Mouse (Mus musculus): Measurements from ENCODE around the gene Hspa12b. TPM values are rescaled to one million over a fixed set of nuclear protein-coding genes. Genes with fewer than 3 reads are reported as not detected.

Hspa12b gene
- 8.7 and 8.9 TPM in 2 replicates for polyA plus RNA-seq (2016; fragmentation: Nextera tagmentation; extraction: Ambion mirVana)

- Histone ChIP-seq H3K27ac (ENCODE audit: poor library complexity, severe bottlenecking) (peak within 1 kb of the TSS; percentile 70), H3K9ac (peak within 1 kb of the TSS; percentile 88), H3K4me1 (replicated peaks) (peaks cover 44% of the 10 kb centered on the region), H3K9me3 (replicated peaks) (no peaks in the 10 kb centered on the region), H3K36me3 (no peaks in the 10 kb centered on the region), H3K27me3 (replicated peaks) (peaks cover 16% of the 10 kb centered on the region; the same call in 1 of the 2 replicates), H3K4me3 (peak within 1 kb of the TSS; percentile 65), H3K4me2 (peak within 1 kb of the TSS; percentile 80)
- ATAC-seq (ENCODE audit: insufficient number of reproducible peaks, low FRiP score): peak; percentile 94
- WGBS: under 1% methylated on average over 28 of the region's 28 CpGs
Measured at GRCm38 (mm10) chr2:131127161-131127730, at the start of gene Hspa12b. Gene Hspa12b, plus strand, starts transcription at chr2:131127280.

GRCm38 (mm10) chr2:131080507-131080906 is 46.6 kb upstream of the Hspa12b start:
- 47% methylated on average over 5 of the region's 5 CpGs for WGBS
- Histone ChIP-seq H3K4me1 (replicated peaks) (no peaks in the 10 kb centered on the region), H3K36me3 (no peaks in the 10 kb centered on the region), H3K9me3 (replicated peaks) (no peaks in the 10 kb centered on the region), H3K27me3 (replicated peaks) (peaks cover 18% of the 10 kb centered on the region; the same call in 1 of the 2 replicates), H3K4me3 (no peak overlapping the region), H3K9ac (no peak overlapping the region), H3K27ac (ENCODE audit: poor library complexity, severe bottlenecking) (no peak overlapping the region), H3K4me2 (no peak overlapping the region)
- ATAC-seq (ENCODE audit: insufficient number of reproducible peaks, low FRiP score): no peak

GRCm38 (mm10) chr2:131084206-131084605 is 42.9 kb upstream of the Hspa12b start:
- H3K4me1 ChIP-seq (replicated peaks): 0 out of 2 replicates have a peak, but pooled peaks cover 3% of the 10 kb centered on the region
- no peak overlapping the region for H3K4me3 ChIP-seq
- H3K4me2 ChIP-seq: no peak overlapping the region
- H3K9me3 ChIP-seq (replicated peaks): no peaks in the 10 kb centered on the region
- no peak for ATAC-seq (ENCODE audit: insufficient number of reproducible peaks, low FRiP score)
- peaks cover 20% of the 10 kb centered on the region; the same call in 1 of the 2 replicates for H3K27me3 ChIP-seq (replicated peaks)
- no peak overlapping the region for H3K9ac ChIP-seq
- whole genome bisulfite sequencing: 79% methylated on average over 4 of the region's 4 CpGs
- no peaks in the 10 kb centered on the region for H3K36me3 ChIP-seq
- H3K27ac ChIP-seq (ENCODE audit: poor library complexity, severe bottlenecking): no peak overlapping the region

GRCm38 (mm10) chr2:131086667-131087390 is 40.3 kb upstream of the Hspa12b start, which contains the start of gene Siglec1:
Gene Siglec1, minus strand, starts transcription at chr2:131086765.
- Histone ChIP-seq H3K27me3 (replicated peaks) (peaks cover 8% of the 10 kb centered on the region; the same call in 1 of the 2 replicates), H3K27ac (ENCODE audit: poor library complexity, severe bottlenecking) (no peak within 1 kb of the TSS), H3K9ac (no peak within 1 kb of the TSS), H3K4me1 (replicated peaks) (0 out of 2 replicates have a peak, but pooled peaks cover 3% of the 10 kb centered on the region), H3K4me2 (no peak within 1 kb of the TSS), H3K9me3 (replicated peaks) (no peaks in the 10 kb centered on the region), H3K4me3 (no peak within 1 kb of the TSS), H3K36me3 (no peaks in the 10 kb centered on the region)
- no peak for ATAC-seq (ENCODE audit: insufficient number of reproducible peaks, low FRiP score)
- 83% methylated on average over 11 of the region's 11 CpGs for WGBS

GRCm38 (mm10) chr2:131088581-131088980 is 38.5 kb upstream of the Hspa12b start:
- ATAC-seq (ENCODE audit: insufficient number of reproducible peaks, low FRiP score): no peak
- WGBS: 73% methylated on average over 4 of the region's 4 CpGs
- Histone ChIP-seq H3K36me3 (no peaks in the 10 kb centered on the region), H3K4me3 (no peak overlapping the region), H3K4me2 (no peak overlapping the region), H3K27ac (ENCODE audit: poor library complexity, severe bottlenecking) (no peak overlapping the region), H3K4me1 (replicated peaks) (0 out of 2 replicates have a peak, but pooled peaks cover 3% of the 10 kb centered on the region), H3K27me3 (replicated peaks) (peaks cover 8% of the 10 kb centered on the region; the same call in 1 of the 2 replicates), H3K9me3 (replicated peaks) (no peaks in the 10 kb centered on the region), H3K9ac (no peak overlapping the region)

GRCm38 (mm10) chr2:131089634-131090033 is 37.4 kb upstream of the Hspa12b start:
- Histone ChIP-seq H3K4me1 (replicated peaks) (0 out of 2 replicates have a peak, but pooled peaks cover 3% of the 10 kb centered on the region), H3K27me3 (replicated peaks) (peaks cover 8% of the 10 kb centered on the region; the same call in 1 of the 2 replicates), H3K9me3 (replicated peaks) (no peaks in the 10 kb centered on the region), H3K4me3 (no peak overlapping the region), H3K4me2 (no peak overlapping the region), H3K36me3 (no peaks in the 10 kb centered on the region), H3K9ac (no peak overlapping the region), H3K27ac (ENCODE audit: poor library complexity, severe bottlenecking) (no peak overlapping the region)
- 68% methylated on average over 1 of the region's 1 CpGs for WGBS
- no peak for ATAC-seq (ENCODE audit: insufficient number of reproducible peaks, low FRiP score)

DNA sequence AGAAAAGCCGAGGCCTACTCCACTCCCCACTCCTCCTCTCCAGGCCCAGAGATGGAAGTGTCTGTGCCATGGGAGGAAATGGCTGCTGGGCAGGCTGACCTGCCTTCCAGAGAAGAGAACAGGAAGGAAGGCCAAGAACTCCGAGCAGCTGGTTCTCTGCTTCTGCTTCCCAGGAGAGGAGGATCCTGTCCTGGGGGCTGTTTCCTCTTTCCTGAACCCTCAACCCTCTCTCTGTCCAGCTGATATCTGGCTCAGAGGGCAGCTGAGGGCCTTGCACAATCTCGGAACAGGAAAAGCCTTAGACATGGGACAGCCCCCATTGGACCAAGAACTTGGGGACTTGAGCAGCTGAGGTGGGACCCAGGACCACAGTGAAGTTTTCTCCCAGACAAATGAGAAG is 36.2 kb upstream of the Hspa12b start:
- H3K4me3 ChIP-seq: no peak overlapping the region
- peak; percentile 38; the same call in 1 of the 2 replicates for ATAC-seq (ENCODE audit: insufficient number of reproducible peaks, low FRiP score)
- WGBS: 60% methylated on average over 3 of the region's 3 CpGs
- H3K36me3 ChIP-seq: no peaks in the 10 kb centered on the region
- H3K9me3 ChIP-seq (replicated peaks): no peaks in the 10 kb centered on the region
- H3K9ac ChIP-seq: no peak overlapping the region
- peaks cover 6% of the 10 kb centered on the region; the same call in 1 of the 2 replicates for H3K4me1 ChIP-seq (replicated peaks)
- H3K27ac ChIP-seq (ENCODE audit: poor library complexity, severe bottlenecking): 0 out of 2 replicates have a peak overlapping the region, but pooled peaks have one; percentile 1
- H3K27me3 ChIP-seq (replicated peaks): peaks cover 4% of the 10 kb centered on the region; the same call in 1 of the 2 replicates
- H3K4me2 ChIP-seq: no peak overlapping the region

- H3K27me3 ChIP-seq (replicated peaks): no peaks in the 10 kb centered on the region
- no peak overlapping the region for H3K27ac ChIP-seq (ENCODE audit: poor library complexity, severe bottlenecking)
- no peak overlapping the region for H3K4me3 ChIP-seq
- H3K4me1 ChIP-seq (replicated peaks): peaks cover 12% of the 10 kb centered on the region; the same call in 1 of the 2 replicates
- no peaks in the 10 kb centered on the region for H3K36me3 ChIP-seq
- no peak for ATAC-seq (ENCODE audit: insufficient number of reproducible peaks, low FRiP score)
- H3K4me2 ChIP-seq: no peak overlapping the region
- no peaks in the 10 kb centered on the region for H3K9me3 ChIP-seq (replicated peaks)
- no peak overlapping the region for H3K9ac ChIP-seq
- WGBS: 79% methylated on average over 5 of the region's 5 CpGs
Measured at GRCm38 (mm10) chr2:131093577-131093976, 33.5 kb upstream of the Hspa12b start.

DNA sequence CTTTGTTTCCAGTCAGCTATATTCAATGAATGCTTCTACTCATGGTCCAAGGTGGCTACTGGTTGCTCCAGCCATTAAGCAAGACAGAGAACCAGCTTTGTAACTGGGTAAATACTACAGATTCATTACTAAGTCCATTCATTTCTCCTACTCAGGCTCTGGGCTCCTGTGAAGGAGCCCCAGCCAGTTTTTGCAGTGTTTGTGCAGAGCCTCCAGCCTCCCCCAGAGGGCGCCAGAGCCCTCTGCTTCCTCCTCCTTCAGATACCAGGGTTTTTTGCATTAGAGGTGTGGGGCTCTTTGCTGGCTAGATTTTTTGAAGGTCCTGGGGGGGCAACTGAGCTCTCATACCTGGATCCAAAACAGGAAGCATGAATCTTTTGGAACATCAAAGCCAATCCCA is 32.3 kb upstream of the Hspa12b start:
- Histone ChIP-seq H3K27me3 (replicated peaks) (no peaks in the 10 kb centered on the region), H3K4me1 (replicated peaks) (peaks cover 10% of the 10 kb centered on the region; the same call in 1 of the 2 replicates), H3K9ac (no peak overlapping the region), H3K27ac (ENCODE audit: poor library complexity, severe bottlenecking) (no peak overlapping the region), H3K4me3 (no peak overlapping the region), H3K9me3 (replicated peaks) (no peaks in the 10 kb centered on the region), H3K4me2 (no peak overlapping the region), H3K36me3 (no peaks in the 10 kb centered on the region)
- ATAC-seq (ENCODE audit: insufficient number of reproducible peaks, low FRiP score): no peak
- WGBS: 3% methylated on average over 1 of the region's 1 CpGs

DNA sequence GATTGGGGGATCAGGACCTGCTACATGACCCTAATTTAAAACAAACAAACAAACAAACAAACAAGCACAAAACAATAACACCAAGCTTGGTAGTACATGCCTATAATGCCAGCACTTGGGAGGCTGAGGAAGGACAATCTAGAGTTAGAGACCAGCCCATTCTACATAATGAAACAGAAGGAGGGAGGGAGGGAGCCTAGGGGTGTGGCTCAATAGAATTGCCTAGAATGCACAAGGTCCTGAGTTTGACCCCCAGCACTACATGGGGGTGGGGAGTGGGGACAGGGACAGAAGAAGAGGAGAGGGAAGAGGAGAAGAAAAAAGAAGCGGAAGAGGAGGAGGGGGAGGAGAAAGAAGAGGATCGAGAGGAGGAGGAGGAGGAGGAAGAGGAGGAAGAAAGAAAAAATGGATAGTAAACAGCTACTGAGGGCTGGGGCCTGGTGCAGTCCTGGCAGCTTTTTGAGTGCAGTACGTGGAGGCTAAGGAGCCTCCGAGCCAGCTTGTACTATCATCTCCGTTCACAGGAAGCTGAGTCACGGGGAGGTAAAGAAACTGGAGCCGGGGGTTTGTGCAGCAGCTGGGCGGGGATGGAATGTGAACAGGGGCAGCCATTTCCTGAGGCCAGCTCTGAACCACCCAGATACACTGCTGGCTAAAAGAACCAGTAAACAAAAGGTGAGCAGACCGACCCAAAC is 30.8 kb upstream of the Hspa12b start:
- H3K27ac ChIP-seq (ENCODE audit: poor library complexity, severe bottlenecking): peak overlapping the region; percentile 87
- H3K27me3 ChIP-seq (replicated peaks): no peaks in the 10 kb centered on the region
- no peaks in the 10 kb centered on the region for H3K36me3 ChIP-seq
- H3K4me2 ChIP-seq: peak overlapping the region; percentile 45
- no peak overlapping the region for H3K9ac ChIP-seq
- H3K4me1 ChIP-seq (replicated peaks): peaks cover 10% of the 10 kb centered on the region; the same call in 1 of the 2 replicates
- 16% methylated on average over 9 of the region's 9 CpGs for WGBS
- H3K9me3 ChIP-seq (replicated peaks): no peaks in the 10 kb centered on the region
- no peak overlapping the region for H3K4me3 ChIP-seq
- ATAC-seq (ENCODE audit: insufficient number of reproducible peaks, low FRiP score): peak; percentile 90

DNA sequence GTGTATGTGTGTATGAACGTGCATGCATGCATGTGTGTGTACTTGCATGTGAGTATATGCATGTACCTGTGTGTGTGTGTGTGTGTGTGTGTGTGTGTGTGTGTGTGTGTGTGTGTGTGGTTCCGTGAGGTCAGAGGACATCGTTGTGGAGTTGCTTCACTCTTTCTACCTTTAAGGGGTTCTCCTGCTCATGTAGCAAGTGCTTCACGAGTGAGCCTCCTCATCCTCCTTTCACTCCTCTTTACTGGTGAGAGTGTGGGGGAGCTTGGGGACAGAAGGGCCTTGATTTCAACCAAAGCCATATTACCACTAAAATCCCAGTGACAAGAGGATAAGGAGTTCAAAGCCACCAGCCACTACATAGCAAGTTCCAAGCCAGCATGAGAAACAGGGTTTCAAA is 30.0 kb upstream of the Hspa12b start:
- Histone ChIP-seq H3K9ac (no peak overlapping the region), H3K4me1 (replicated peaks) (peaks cover 10% of the 10 kb centered on the region; the same call in 1 of the 2 replicates), H3K4me2 (no peak overlapping the region), H3K27me3 (replicated peaks) (no peaks in the 10 kb centered on the region), H3K9me3 (replicated peaks) (no peaks in the 10 kb centered on the region), H3K4me3 (no peak overlapping the region), H3K27ac (ENCODE audit: poor library complexity, severe bottlenecking) (peak overlapping the region; percentile 35), H3K36me3 (no peaks in the 10 kb centered on the region)
- 79% methylated on average over 4 of the region's 4 CpGs for WGBS
- ATAC-seq (ENCODE audit: insufficient number of reproducible peaks, low FRiP score): no peak
